Mouse (Mus musculus) right cerebral cortex, postnatal 4 days (tissue): ENCODE measurements around the gene Gnai3.

Experiments used
- DNase-seq: peaks from one replicate; pipeline ENCODE4 v3.0.0-alpha.2; 2022

Gene Gnai3

GRCm38 (mm10) chr3:108158383-108159037 lies 12.6 kb upstream of the Gnai3 start:
- peak; percentile 47 for DNase-seq

GRCm38 (mm10) chr3:108154656-108155055 lies 8.7 kb upstream of the Gnai3 start, which contains the start of gene Gpr61:
Gpr61 (minus strand) TSS chr3:108154882.
- peak; percentile 54 for DNase-seq

- DNase-seq = no peak
These were observed 6.3 kb upstream of the Gnai3 start for GRCm38 (mm10) chr3:108152290-108152689.

GRCm38 (mm10) chr3:108147386-108148235 lies 1.7 kb upstream of the Gnai3 start:
- DNase-seq = peak; percentile 93

GRCm38 (mm10) chr3:108146671-108147070 lies 725 bp upstream of the Gnai3 start:
- no peak for DNase-seq

- DNase-seq = no peak
These were observed 5.2 kb downstream of the Gnai3 start for GRCm38 (mm10) chr3:108140786-108141185.

GRCm38 (mm10) chr3:108139113-108139512 lies 6.8 kb downstream of the Gnai3 start:
- DNase-seq = no peak

- DNase-seq = peak; percentile 27
These were observed 11.2 kb downstream of the Gnai3 start for GRCm38 (mm10) chr3:108134701-108135100.

- DNase-seq = no peak
These were observed 13.5 kb downstream of the Gnai3 start for GRCm38 (mm10) chr3:108132484-108132883.

- DNase-seq = no peak
These were observed 14.1 kb downstream of the Gnai3 start for GRCm38 (mm10) chr3:108131821-108132220.

- DNase-seq = no peak
These were observed 14.7 kb downstream of the Gnai3 start for GRCm38 (mm10) chr3:108131216-108131615.

- no peak for DNase-seq
These were observed 16.1 kb downstream of the Gnai3 start for GRCm38 (mm10) chr3:108129804-108130203.

- no peak for DNase-seq
These were observed 16.6 kb downstream of the Gnai3 start for GRCm38 (mm10) chr3:108129367-108129766.

GRCm38 (mm10) chr3:108128520-108128919 lies 17.4 kb downstream of the Gnai3 start:
- no peak for DNase-seq

GRCm38 (mm10) chr3:108126327-108126726 lies 19.6 kb downstream of the Gnai3 start:
- no peak for DNase-seq

GRCm38 (mm10) chr3:108124131-108124530 lies 21.8 kb downstream of the Gnai3 start:
- no peak for DNase-seq

GRCm38 (mm10) chr3:108123242-108123641 lies 22.7 kb downstream of the Gnai3 start:
- DNase-seq = no peak

- DNase-seq = no peak
These were observed 24.8 kb downstream of the Gnai3 start for GRCm38 (mm10) chr3:108121101-108121500.

GRCm38 (mm10) chr3:108117465-108117864 lies 28.5 kb downstream of the Gnai3 start:
- no peak for DNase-seq

- no peak for DNase-seq
These were observed 32.2 kb downstream of the Gnai3 start for GRCm38 (mm10) chr3:108113591-108114289.

- no peak for DNase-seq
These were observed 33.3 kb downstream of the Gnai3 start for GRCm38 (mm10) chr3:108112666-108113065.

- no peak for DNase-seq
These were observed 33.7 kb downstream of the Gnai3 start for GRCm38 (mm10) chr3:108112246-108112645.

- no peak for DNase-seq
These were observed 34.6 kb downstream of the Gnai3 start for GRCm38 (mm10) chr3:108111320-108111719.

GRCm38 (mm10) chr3:108105281-108105680 lies 40.7 kb downstream of the Gnai3 start:
- DNase-seq = no peak
